ENCODE assay signal across 28 mouse cellular contexts in the genomic region with DNA sequence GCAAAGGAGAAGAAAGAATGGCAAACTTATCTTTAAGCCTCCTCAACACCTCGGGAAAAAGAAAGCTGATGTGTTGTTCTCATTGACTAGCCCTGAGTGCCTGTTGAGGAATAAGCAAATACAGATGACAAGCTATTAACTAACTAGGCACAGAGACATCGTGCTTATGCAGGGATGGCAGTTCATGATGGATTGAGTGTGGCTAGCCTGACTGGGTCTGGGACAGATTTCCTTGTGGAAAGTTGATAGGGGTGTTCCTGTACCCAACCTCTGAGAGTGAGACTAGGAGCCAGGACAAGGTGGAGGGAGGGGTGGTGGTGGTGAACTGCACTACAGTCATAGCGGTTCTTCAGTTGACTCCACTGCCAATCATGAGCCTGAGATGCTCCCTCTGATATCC.
DNase-seq lines count a peak whose midpoint lies in the region; ATAC-seq and TF ChIP-seq lines count a peak whose summit lies in the region.
"Had no signal": no experiment of that assay in that cellular context is flagged by ENCODE, and none has a peak within 500 bp of the region (broad histone marks: within the 10 kb centered on the region; RNA-seq: fewer than 3 reads in every experiment).

No protein-coding gene starts in this region.

- H3K36me3 ChIP-seq in lung, embryonic 14.5 days (ENCODE audit: insufficient read depth), result no peaks in the 10 kb centered on the region
- no peaks in the 10 kb centered on the region for H3K36me3 ChIP-seq in limb, embryonic 13.5 days
- H3K36me3 ChIP-seq: embryonic facial prominence, embryonic 13.5 days; embryonic facial prominence, embryonic 15.5 days; forebrain, embryonic 10.5 days; forebrain, embryonic 12.5 days; G1E had no signal

- intact Hi-C loops in gastrocnemius, adult 2 months (cut with DNase I), result no loop called here
- intact Hi-C loops in gastrocnemius, postnatal 14 days (cut with DNase I; ENCODE audit: low total_unique reads), result no loop called here

- ATAC-seq in lung, embryonic 14.5 days (ENCODE audit: insufficient read depth), result peak; percentile 81; the same call in 1 of the 2 replicates
- ATAC-seq in limb, embryonic 13.5 days (ENCODE audit: low FRiP score, low read depth), result 0 out of 2 replicates have a peak, but pooled peaks have one; percentile 24
- ATAC-seq in megakaryocyte progenitor cell, adult 5-6 weeks (replicated peaks; ENCODE audit: poor library complexity), result no peak
- ATAC-seq: activated CD4-positive, CD25-positive, alpha-beta regulatory T cell, adult 4 months; CD4-positive, CD25-positive, alpha-beta regulatory T cell, adult 4 months; forebrain, embryonic 14.5 days; forebrain, embryonic 16.5 days; Patski had no signal

- no peak for TF ChIP-seq CTCF in gastrocnemius, adult 2 months (IDR thresholded peaks at IDR 0.05)
- TF ChIP-seq CTCF in lung, embryonic 14.5 days (IDR thresholded peaks at IDR 0.05; ENCODE audit: low read depth), result no peak

- H3K9ac ChIP-seq in lung, embryonic 14.5 days, result no peak overlapping the region
- H3K9ac ChIP-seq in limb, embryonic 13.5 days, result no peak overlapping the region
- H3K9ac ChIP-seq: embryonic facial prominence, embryonic 13.5 days; embryonic facial prominence, embryonic 15.5 days; forebrain, embryonic 12.5 days had no signal

- WGBS in lung, embryonic 14.5 days, result 12% methylated on average over 3 of the region's 3 CpGs
- WGBS in limb, embryonic 13.5 days, result 52% methylated on average over 3 of the region's 3 CpGs

- 0 out of 2 replicates have a peak, but pooled peaks cover 4% of the 10 kb centered on the region for H3K4me1 ChIP-seq in lung, embryonic 14.5 days (ENCODE audit: insufficient read depth)
- H3K4me1 ChIP-seq in limb, embryonic 13.5 days, result peaks cover 7% of the 10 kb centered on the region; the same call in 1 of the 2 replicates
- H3K4me1 ChIP-seq: embryonic facial prominence, embryonic 15.5 days; forebrain, embryonic 12.5 days had no signal

- no peak overlapping the region for H3K27ac ChIP-seq in gastrocnemius, adult 2 months
- no peak overlapping the region for H3K27ac ChIP-seq in lung, embryonic 14.5 days (ENCODE audit: low read depth)
- no peak overlapping the region for H3K27ac ChIP-seq in limb, embryonic 13.5 days
- H3K27ac ChIP-seq: embryonic facial prominence, embryonic 13.5 days; embryonic facial prominence, embryonic 15.5 days; forebrain, embryonic 10.5 days; forebrain, embryonic 12.5 days had no signal

- no peak overlapping the region for H3K4me2 ChIP-seq in lung, embryonic 14.5 days
- H3K4me2 ChIP-seq in limb, embryonic 13.5 days (replicated peaks), result no peak overlapping the region
- H3K4me2 ChIP-seq: embryonic facial prominence, embryonic 13.5 days; embryonic facial prominence, embryonic 15.5 days; forebrain, embryonic 12.5 days had no signal

- H3K9me3 ChIP-seq in lung, embryonic 14.5 days (ENCODE audit: low read depth, low read length), result no peaks in the 10 kb centered on the region
- no peaks in the 10 kb centered on the region for H3K9me3 ChIP-seq in limb, embryonic 13.5 days
- H3K9me3 ChIP-seq: embryonic facial prominence, embryonic 13.5 days; embryonic facial prominence, embryonic 15.5 days; forebrain, embryonic 10.5 days; forebrain, embryonic 12.5 days had no signal

- H3K4me3 ChIP-seq in gastrocnemius, adult 2 months, result no peak overlapping the region
- H3K4me3 ChIP-seq in lung, embryonic 14.5 days (ENCODE audit: low read depth, low read length), result no peak overlapping the region
- H3K4me3 ChIP-seq in limb, embryonic 13.5 days, result no peak overlapping the region
- H3K4me3 ChIP-seq: embryonic facial prominence, embryonic 13.5 days; embryonic facial prominence, embryonic 15.5 days; erythroblast, embryonic 14.5 days; forebrain, embryonic 10.5 days; forebrain, embryonic 12.5 days had no signal

- DNase-seq in gastrocnemius, adult 2 months, result peak; percentile 22
- no peak for DNase-seq in gastrocnemius, postnatal 14 days
- DNase-seq in lung, embryonic 14.5 days, result peak; percentile 61
- no peak for DNase-seq in lung, adult 18-20 months
- DNase-seq: adrenal gland, adult 8-10 months; adrenal gland, postnatal 14 days; adrenal gland, postnatal 36 days; B cell, adult 2 months; cerebellum, adult 11-12 months; cerebellum, adult 2 months; cerebellum, adult 9-10 months; cerebellum, postnatal 14 days; cerebellum, postnatal 36 days; embryo, embryonic 11 days had no signal

- no peaks in the 10 kb centered on the region for H3K27me3 ChIP-seq in lung, embryonic 14.5 days (ENCODE audit: insufficient read depth, low read length)
- H3K27me3 ChIP-seq in limb, embryonic 13.5 days, result no peaks in the 10 kb centered on the region
- H3K27me3 ChIP-seq: CH12.LX; embryonic facial prominence, embryonic 13.5 days; embryonic facial prominence, embryonic 15.5 days; forebrain, embryonic 12.5 days; Patski had no signal

Comparison
In these comparisons a context has a peak if more than half of its experiments do, and no peak if none do; other contexts are left out.
1. DNase-seq: peak in gastrocnemius, adult 2 months (single experiment) and lung, embryonic 14.5 days (single experiment); none in gastrocnemius, postnatal 14 days (single experiment) and lung, adult 18-20 months (0 of 2).